Mouse (Mus musculus): ENCODE measurements around the gene Ccdc152. TPM values are rescaled to one million over a fixed set of nuclear protein-coding genes. Genes with fewer than 3 reads are reported as not detected.

Gene Ccdc152
- polyA plus RNA-seq (2017; shearing (Covaris generic)): 0.60 TPM

GRCm38 (mm10) chr15:3303426-3303825 lies at the start of gene Ccdc152:
Gene Ccdc152, minus strand, starts transcription at chr15:3303526.

GRCm38 (mm10) chr15:3268247-3268646 lies 35.1 kb downstream of the Ccdc152 start, which contains the start of gene Selenop:
Gene Selenop, plus strand, starts transcription at chr15:3268547.

Other genes starting within 250 kb of the Ccdc152 start
- gene Selenop, start 35.0 kb downstream of the Ccdc152 start, polyA plus RNA-seq (2017; shearing (Covaris generic)): 179 TPM